Mouse (Mus musculus) stomach, embryonic 14.5 days (tissue): ENCODE measurements around the gene Ank2. TPM values are rescaled to one million over a fixed set of nuclear protein-coding genes. Genes with fewer than 3 reads are reported as not detected.

Experiments used
- ATAC-seq: fragments of 200-750 bp; cut with Nextera tagmentation; 2 replicates; pipeline ENCODE4 v1.8.0; 2017; ENCODE audit warnings: low read depth, moderate TSS enrichment; ENCODE audit not compliant: insufficient number of reproducible peaks, insufficient read depth, low FRiP score
- H3K27ac ChIP-seq: fragments of 300-500 bp; sonication (generic); 2 replicates; pipeline ENCODE4 v1.5.1; 2014; ENCODE audit warnings: mild to moderate bottlenecking, low read length, moderate library complexity, mixed read lengths
- H3K27me3 ChIP-seq: fragments of 300-500 bp; sonication (generic); 2 replicates; pipeline ENCODE4 v1.6.1; 2014; ENCODE audit warnings: low read length, control low read depth, mixed read lengths; ENCODE audit not compliant: control insufficient read depth, insufficient read depth
- H3K36me3 ChIP-seq: fragments of 300-500 bp; sonication (generic); 2 replicates; pipeline ENCODE4 v1.6.1; 2014; ENCODE audit warnings: mild to moderate bottlenecking, control low read depth, low read length, moderate library complexity, mixed read lengths; ENCODE audit not compliant: control insufficient read depth, insufficient read depth
- H3K4me1 ChIP-seq: fragments of 300-500 bp; sonication (generic); 2 replicates; pipeline ENCODE4 v1.6.1; 2014; ENCODE audit warnings: low read length, control low read depth, mixed read lengths; ENCODE audit not compliant: control insufficient read depth, insufficient read depth
- H3K4me2 ChIP-seq: fragments of 300-500 bp; sonication (generic); replicated peaks from 2 replicates; pipeline ENCODE4 v1.6.1; 2014; ENCODE audit warnings: low read depth, low read length, control low read depth
- H3K4me3 ChIP-seq: fragments of 300-500 bp; sonication (generic); 2 replicates; pipeline ENCODE4 v1.5.1; 2014; ENCODE audit warnings: low read depth, low read length, control low read depth
- H3K9ac ChIP-seq: fragments of 300-500 bp; sonication (generic); replicated peaks from 2 replicates; pipeline ENCODE4 v1.6.1; 2014; ENCODE audit warnings: low read depth, mild to moderate bottlenecking, control low read depth, low read length, moderate library complexity, mixed read lengths
- H3K9me3 ChIP-seq: fragments of 300-500 bp; sonication (generic); 2 replicates; pipeline ENCODE4 v1.6.1; 2016; ENCODE audit warnings: low read depth, low read length, control low read depth; ENCODE audit not compliant: control insufficient read depth
- WGBS: fragments of 180-500 bp; shearing (Covaris S2); extraction: QIAGEN DNeasy Blood & Tissue Kit; methylation state at CpG from one replicate; pipeline ENCODE4 v1.1.7; 2014; 5-methylcytosine and 5-hydroxymethylcytosine counted together
- polyA plus RNA-seq: library from polyadenylated mRNA; unstranded; fragments of >200 nt; fragmentation: Nextera tagmentation; extraction: Ambion mirVana; gene quantifications from 2 replicates; pipeline ENCODE4 v1.2.1, GENCODE M21; 2014

Ank2 gene
- polyA plus RNA-seq, 1 experiment from 2014 or later = 50.0 TPM

- WGBS = 83% methylated on average over 3 of the region's 3 CpGs
These were observed 509.2 kb downstream of the Ank2 start for GRCm38 (mm10) chr3:126989936-126990335.

GRCm38 (mm10) chr3:126986687-126987086 is 512.5 kb downstream of the Ank2 start:
- no peaks in the 10 kb centered on the region for H3K27me3 ChIP-seq
- no peaks in the 10 kb centered on the region for H3K9me3 ChIP-seq
- no peak for ATAC-seq
- no peak overlapping the region for H3K27ac ChIP-seq
- no peaks in the 10 kb centered on the region for H3K36me3 ChIP-seq
- H3K4me1 ChIP-seq = no peaks in the 10 kb centered on the region
- no peak overlapping the region for H3K4me3 ChIP-seq
- H3K9ac ChIP-seq = no peak overlapping the region
- H3K4me2 ChIP-seq = no peak overlapping the region
- WGBS = 71% methylated on average over 3 of the region's 3 CpGs

More at GRCm38 (mm10) chr3:126989936-126990335, 509.2 kb downstream of the Ank2 start:
- H3K27ac ChIP-seq = no peak overlapping the region
- H3K9me3 ChIP-seq = no peaks in the 10 kb centered on the region
- no peaks in the 10 kb centered on the region for H3K4me1 ChIP-seq
- H3K9ac ChIP-seq = no peak overlapping the region
- H3K36me3 ChIP-seq = no peaks in the 10 kb centered on the region
- no peaks in the 10 kb centered on the region for H3K27me3 ChIP-seq
- no peak overlapping the region for H3K4me3 ChIP-seq
- no peak for ATAC-seq
- no peak overlapping the region for H3K4me2 ChIP-seq

- Histone ChIP-seq H3K9me3 (no peaks in the 10 kb centered on the region), H3K36me3 (no peaks in the 10 kb centered on the region; the same call in 1 of the 2 replicates), H3K27me3 (no peaks in the 10 kb centered on the region), H3K4me3 (no peak overlapping the region), H3K9ac (no peak overlapping the region), H3K4me2 (no peak overlapping the region), H3K4me1 (no peaks in the 10 kb centered on the region), H3K27ac (no peak overlapping the region)
- ATAC-seq = no peak
- 83% methylated on average over 5 of the region's 5 CpGs for WGBS
These were observed 516.3 kb downstream of the Ank2 start for GRCm38 (mm10) chr3:126982814-126983213.

GRCm38 (mm10) chr3:126981163-126981562 is 518.0 kb downstream of the Ank2 start:
- Histone ChIP-seq H3K4me2 (no peak overlapping the region), H3K9me3 (no peaks in the 10 kb centered on the region), H3K27ac (no peak overlapping the region), H3K9ac (no peak overlapping the region), H3K4me1 (no peaks in the 10 kb centered on the region), H3K36me3 (no peaks in the 10 kb centered on the region; the same call in 1 of the 2 replicates), H3K27me3 (no peaks in the 10 kb centered on the region), H3K4me3 (no peak overlapping the region)
- 89% methylated on average over 3 of the region's 3 CpGs for WGBS
- no peak for ATAC-seq

GRCm38 (mm10) chr3:126979635-126980034 is 519.5 kb downstream of the Ank2 start:
- no peak overlapping the region for H3K4me2 ChIP-seq
- ATAC-seq = no peak
- WGBS = 84% methylated on average over 3 of the region's 3 CpGs
- H3K36me3 ChIP-seq = no peaks in the 10 kb centered on the region; the same call in 1 of the 2 replicates
- H3K9me3 ChIP-seq = no peaks in the 10 kb centered on the region
- H3K27me3 ChIP-seq = no peaks in the 10 kb centered on the region
- H3K27ac ChIP-seq = no peak overlapping the region
- no peak overlapping the region for H3K4me3 ChIP-seq
- no peaks in the 10 kb centered on the region for H3K4me1 ChIP-seq
- H3K9ac ChIP-seq = no peak overlapping the region

- Histone ChIP-seq H3K9me3 (no peaks in the 10 kb centered on the region), H3K4me2 (no peak overlapping the region), H3K27ac (no peak overlapping the region), H3K4me3 (no peak overlapping the region), H3K4me1 (no peaks in the 10 kb centered on the region), H3K9ac (no peak overlapping the region), H3K36me3 (no peaks in the 10 kb centered on the region; the same call in 1 of the 2 replicates), H3K27me3 (no peaks in the 10 kb centered on the region)
- no peak; the same call in 1 of the 2 replicates for ATAC-seq
- 65% methylated on average over 11 of the region's 11 CpGs for WGBS
These were observed 520.3 kb downstream of the Ank2 start for GRCm38 (mm10) chr3:126978768-126979410.

GRCm38 (mm10) chr3:126977399-126977798 is 521.8 kb downstream of the Ank2 start:
- H3K4me2 ChIP-seq = no peak overlapping the region
- H3K4me1 ChIP-seq = no peaks in the 10 kb centered on the region
- H3K27me3 ChIP-seq = no peaks in the 10 kb centered on the region
- H3K9ac ChIP-seq = no peak overlapping the region
- 79% methylated on average over 6 of the region's 6 CpGs for WGBS
- ATAC-seq = no peak
- H3K36me3 ChIP-seq = no peaks in the 10 kb centered on the region; the same call in 1 of the 2 replicates
- no peak overlapping the region for H3K27ac ChIP-seq
- no peaks in the 10 kb centered on the region for H3K9me3 ChIP-seq
- no peak overlapping the region for H3K4me3 ChIP-seq

- no peak overlapping the region for H3K9ac ChIP-seq
- H3K36me3 ChIP-seq = no peaks in the 10 kb centered on the region; the same call in 1 of the 2 replicates
- H3K27me3 ChIP-seq = no peaks in the 10 kb centered on the region
- ATAC-seq = no peak
- H3K4me3 ChIP-seq = no peak overlapping the region
- H3K4me2 ChIP-seq = no peak overlapping the region
- H3K4me1 ChIP-seq = no peaks in the 10 kb centered on the region
- H3K27ac ChIP-seq = no peak overlapping the region
- H3K9me3 ChIP-seq = no peaks in the 10 kb centered on the region
- WGBS = 82% methylated on average over 16 of the region's 16 CpGs
These were observed 522.4 kb downstream of the Ank2 start for GRCm38 (mm10) chr3:126976793-126977192.

GRCm38 (mm10) chr3:126975409-126975808 is 523.7 kb downstream of the Ank2 start:
- no peaks in the 10 kb centered on the region for H3K27me3 ChIP-seq
- H3K9ac ChIP-seq = no peak overlapping the region
- no peaks in the 10 kb centered on the region for H3K4me1 ChIP-seq
- no peak overlapping the region for H3K4me3 ChIP-seq
- no peaks in the 10 kb centered on the region for H3K36me3 ChIP-seq
- 61% methylated on average over 5 of the region's 5 CpGs for WGBS
- H3K9me3 ChIP-seq = no peaks in the 10 kb centered on the region
- no peak overlapping the region for H3K4me2 ChIP-seq
- no peak overlapping the region for H3K27ac ChIP-seq
- ATAC-seq = peak; percentile 58; the same call in 1 of the 2 replicates
